Mouse (Mus musculus): ENCODE results near the gene Tnfaip2.

Gene Tnfaip2

DNA sequence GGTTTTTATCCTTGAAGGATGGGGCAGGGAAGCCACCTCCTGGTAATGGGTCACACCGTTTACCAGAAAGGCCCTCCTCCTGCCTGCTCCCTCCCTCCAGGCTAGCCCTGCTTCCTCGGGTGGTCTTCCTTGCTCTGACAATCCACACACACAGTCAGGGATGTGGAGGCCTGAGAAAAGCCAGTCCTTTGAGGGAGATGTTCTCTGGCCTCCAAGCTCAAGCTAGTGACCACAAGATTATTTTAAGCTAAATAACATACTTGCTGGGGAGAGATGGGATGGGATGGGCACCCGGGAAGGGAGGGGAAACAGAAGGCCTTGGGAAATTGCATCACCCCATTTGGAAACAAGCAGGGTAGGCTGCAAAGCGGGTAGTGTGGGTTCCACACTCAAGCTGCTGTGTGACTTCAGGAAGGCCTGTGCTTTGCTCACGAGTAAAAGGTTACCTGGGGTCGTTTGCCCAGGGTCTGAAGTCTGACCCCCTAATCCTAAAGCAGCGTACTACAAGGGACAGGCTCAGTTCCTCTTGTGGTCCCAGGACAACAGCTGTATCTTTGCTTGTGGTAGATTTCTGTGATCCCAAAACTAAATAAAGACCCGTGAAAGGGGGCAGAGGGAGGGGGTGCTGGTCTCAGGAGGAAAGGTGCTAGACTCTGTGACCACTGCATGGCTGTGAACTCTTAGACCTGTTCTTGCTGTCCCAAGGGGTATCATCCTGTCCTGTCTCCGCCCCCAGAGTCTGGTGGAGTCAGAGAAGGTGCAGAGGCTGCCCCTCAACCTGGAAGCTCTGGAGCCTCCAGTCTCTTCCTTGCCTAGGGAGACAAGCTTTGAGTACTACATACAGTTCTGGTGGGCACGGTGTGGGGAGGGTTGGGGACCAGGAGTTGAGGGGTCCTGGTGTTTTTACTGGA lies 1.9 kb downstream of the Tnfaip2 start:
- in situ Hi-C loops (cut with MseI, MboI) = no loop called here

DNA sequence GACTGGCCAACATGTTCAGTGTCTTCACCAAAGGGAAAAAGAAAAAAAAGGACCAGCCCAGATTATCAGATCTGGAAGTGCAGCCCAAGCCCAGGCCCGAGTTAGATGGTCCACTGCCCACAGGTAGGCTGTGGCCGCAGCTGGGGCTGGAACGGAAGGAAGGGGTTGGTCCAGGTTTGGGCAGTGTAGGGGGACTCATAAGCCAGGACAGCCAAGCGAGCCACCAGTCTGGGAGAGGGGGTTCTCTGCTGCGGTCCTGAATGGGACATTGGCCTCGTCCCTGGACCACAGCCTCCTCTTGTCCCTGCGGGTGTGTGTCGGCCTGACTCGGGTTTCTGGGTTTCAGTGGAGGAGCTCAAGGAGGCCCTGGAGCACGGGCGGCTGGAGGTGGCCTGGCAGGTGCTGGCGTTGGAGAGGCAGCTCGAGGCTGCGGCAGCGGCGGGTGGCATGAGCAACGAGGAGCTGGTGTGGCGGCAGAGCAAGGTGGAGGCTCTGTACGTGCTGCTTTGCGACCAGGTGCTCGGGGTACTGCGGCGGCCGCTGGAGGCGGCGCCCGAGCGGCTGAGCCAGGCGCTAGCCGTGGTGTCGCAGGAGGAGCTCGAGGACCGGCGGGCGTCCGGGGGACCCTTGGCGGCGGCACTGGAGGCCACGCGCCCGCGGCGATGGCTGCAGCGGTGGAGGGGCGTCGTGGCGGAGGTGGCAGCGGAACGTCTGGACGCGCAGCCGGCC lies 3.1 kb downstream of the Tnfaip2 start:
- in situ Hi-C loops (cut with MseI, MboI) = no loop called here

DNA sequence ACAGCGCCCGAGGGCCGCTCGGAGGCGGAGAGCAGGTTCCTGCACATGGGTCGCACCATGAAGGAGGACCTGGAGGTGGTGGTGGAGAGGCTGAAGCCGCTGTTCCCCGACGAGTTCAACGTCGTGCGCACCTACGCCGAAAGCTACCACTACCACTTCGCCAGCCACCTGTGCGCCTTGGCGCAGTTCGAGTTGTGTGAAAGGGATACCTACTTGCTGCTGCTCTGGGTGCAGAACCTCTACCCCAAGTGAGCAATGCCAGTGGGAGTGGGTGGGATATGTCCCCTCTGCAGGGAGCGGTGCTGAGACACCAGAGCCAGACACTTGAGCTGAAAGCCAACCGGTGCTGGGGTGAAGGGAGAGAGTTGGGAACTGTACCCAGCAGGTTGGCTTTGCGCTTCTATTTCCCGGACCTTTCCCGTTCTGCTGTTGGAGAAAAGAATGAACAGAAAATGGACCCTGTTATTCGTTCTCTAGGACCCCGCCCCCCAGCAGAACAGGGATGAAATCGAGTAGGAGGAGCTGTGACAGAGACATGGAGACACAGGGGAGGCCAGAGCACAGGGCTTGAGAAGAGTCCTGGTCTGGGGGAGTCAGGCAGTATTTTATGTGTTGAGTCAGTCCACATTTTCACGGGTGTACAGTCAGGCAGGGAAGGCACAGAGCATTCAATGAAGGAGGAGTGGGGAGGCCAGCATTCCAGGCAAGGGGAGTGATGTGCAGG lies 3.8 kb downstream of the Tnfaip2 start:
- in situ Hi-C loops (cut with MseI, MboI) = no loop called here

DNA sequence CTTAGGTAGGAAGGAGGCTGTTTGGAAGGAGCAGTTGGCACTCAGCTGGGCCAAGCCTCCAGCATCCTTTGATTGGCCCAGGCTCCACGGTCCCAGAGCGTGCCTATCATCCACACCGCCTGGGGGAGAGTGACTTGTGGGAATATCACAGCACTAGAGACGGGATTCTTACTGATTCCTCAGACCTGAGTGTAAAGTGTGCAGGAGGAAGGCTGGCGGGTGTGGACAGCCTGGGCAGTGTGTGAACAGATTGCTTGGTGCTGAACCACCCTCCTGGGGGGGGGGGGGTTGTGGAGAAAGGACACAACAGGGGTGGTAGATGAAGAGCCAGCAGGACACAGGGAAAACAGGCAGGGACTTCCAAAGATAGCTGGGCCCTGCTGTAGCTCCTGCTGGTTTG lies 4.5 kb downstream of the Tnfaip2 start:
- in situ Hi-C loops (cut with MseI, MboI) = no loop called here

DNA sequence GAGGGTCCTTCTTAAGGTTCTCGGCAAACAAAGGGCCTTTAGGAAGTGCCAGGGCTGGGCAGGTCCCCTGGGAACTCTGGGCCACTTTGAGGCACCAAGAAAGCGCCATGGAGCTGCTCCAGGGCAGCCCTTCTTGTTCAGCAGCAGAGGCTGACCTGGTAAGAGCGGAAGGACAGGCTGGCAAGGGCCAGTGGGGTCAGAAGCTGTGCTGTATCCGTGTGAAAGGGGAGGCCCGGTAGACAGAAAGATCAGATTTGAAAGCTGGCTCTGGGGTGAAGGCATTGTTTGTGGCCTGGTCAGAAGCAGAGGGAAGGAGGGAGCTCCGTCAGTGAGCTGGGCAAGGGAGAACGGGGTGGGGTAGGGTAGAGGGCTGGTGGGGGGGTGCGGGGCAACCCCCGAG lies 5.1 kb downstream of the Tnfaip2 start:
- in situ Hi-C loops (cut with MseI, MboI) = no loop called here

DNA sequence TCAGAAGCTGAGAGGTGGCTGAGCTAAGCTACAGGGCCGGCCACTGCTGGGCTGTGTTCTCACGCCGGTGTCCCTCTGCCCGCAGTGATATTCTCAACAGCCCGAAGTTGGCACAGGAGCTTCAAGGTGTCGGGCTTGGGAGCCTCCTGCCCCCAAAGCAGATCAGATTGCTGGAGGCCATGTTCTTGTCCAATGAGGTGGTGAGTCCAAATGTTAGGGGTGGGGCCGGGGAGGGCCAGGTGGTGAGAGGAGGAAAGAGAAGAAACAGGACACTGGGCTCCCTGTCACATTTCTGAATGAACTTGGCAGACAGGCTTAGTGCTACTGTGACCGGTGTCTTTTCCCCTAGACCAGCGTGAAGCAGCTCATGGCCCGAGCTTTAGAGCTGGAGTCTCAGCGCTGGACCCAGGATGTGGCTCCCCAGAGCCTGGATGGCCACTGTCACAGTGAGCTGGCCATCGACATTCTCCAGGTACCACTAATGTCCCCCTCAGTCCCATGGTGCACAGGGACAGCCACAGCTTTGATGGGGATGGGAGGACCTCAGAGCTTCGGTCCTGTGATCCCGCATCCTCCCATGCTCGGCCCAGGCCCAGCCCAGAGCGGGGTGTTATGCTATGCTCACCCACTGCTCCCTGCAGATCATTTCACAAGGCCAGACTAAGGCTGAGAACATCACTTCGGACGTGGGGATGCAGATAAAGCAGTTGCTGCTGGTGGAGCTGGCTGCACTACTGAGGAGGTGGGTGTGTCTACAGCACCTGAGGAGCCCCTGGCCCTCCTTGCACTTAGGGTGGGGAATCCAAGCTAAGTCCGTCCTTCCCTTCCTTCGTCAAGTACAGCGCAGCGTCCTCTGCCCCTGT lies 5.9 kb downstream of the Tnfaip2 start:
- in situ Hi-C loops (cut with MseI, MboI) = no loop called here

DNA sequence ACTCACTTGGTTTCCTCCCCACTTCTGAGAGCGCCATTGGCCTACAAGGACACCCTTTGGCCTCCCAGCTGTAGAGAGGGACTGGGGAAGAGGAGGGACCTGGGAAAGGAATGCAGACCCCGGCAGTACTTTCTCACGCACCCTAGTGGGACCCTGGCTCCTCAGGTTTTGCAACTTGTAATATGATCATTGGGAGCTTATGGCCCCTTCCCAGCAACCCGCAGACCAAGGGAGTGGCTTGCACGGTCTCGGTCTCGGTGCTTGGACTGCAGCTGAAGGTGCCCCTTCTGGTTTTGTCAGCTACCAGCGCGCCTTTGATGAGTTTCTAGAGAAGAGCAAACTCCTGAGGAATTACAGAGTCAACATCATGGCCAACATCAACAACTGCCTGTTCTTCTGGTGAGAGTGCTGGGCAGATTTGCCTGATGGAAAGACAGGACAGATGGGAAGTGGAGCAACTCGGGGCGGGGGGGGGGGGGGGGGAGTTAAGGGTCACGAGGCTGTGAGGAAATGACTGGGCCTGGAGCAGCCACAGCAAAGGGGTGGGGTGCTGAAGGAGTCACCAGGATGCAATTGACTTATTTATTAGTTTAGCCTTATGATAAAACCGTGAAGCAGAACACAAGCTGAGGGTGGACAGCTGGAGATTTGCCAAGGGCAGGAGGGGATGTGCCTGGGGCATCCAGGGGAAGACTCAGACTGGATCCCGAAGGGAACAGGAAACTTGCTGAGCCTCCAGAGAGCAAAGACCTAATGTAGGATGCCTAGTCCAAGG lies 6.8 kb downstream of the Tnfaip2 start:
- in situ Hi-C loops (cut with MseI, MboI) = no loop called here

DNA sequence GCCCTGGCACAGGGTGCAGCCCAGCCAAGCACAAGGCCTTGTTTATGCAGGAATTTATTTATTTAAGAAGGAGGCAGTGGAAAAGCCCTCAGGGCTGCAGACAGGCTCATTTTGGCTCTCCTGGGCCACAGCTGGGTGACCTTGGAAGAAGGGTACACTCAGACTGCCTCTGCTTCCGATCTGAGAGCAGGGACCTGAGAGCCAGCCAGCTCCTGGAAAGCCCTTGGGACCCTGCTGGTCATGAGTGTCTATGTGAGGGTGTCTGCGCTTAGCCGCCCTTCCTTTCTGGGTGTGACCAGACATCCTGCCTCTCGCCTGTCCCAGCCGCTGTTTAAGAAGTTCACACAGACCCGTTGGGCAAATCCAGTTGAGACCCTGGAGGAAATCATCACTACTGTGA lies 8.1 kb downstream of the Tnfaip2 start:
- in situ Hi-C loops (cut with MseI, MboI) = no loop called here

DNA sequence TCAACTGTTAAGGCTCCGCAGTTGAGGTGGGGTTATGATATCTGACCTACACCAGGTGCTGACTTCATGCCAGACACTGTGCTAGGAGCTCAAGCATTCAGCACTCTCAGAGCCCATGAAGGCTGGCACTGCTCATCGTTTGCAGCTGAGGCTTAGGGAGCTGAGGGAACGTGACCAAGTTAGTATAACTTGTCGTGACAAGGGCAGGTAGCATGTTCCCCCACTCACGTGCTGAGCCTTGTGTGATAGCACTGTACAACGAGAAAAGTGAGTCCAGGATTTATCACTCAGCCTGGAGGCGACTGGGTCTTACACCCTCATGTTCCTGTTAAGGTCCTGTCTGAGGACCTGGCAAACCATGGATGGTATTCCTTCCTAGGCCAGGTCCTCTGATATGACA lies 9.3 kb downstream of the Tnfaip2 start:
- in situ Hi-C loops (cut with MseI, MboI) = no loop called here

DNA sequence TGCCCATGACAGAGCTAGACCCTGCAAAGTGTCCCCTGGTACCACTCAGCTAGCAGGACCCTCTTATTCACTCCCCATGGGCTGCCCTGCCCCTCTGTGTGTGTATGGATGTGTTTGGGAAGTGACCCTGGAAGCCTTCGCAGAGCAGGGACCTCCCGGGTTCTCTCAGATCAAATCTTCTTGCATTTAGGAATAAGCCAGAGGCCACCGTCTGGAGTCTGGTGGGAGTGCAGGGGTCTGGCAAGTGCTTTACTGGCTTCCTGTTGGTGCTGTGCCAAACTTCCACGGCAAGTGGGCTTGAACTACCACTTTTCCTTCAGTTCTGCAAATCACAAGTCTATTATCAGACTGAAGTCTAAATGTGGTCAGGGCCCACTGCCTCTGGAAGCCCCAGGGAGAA lies 11.8 kb downstream of the Tnfaip2 start:
- in situ Hi-C loops (cut with MseI, MboI) = no loop called here

DNA sequence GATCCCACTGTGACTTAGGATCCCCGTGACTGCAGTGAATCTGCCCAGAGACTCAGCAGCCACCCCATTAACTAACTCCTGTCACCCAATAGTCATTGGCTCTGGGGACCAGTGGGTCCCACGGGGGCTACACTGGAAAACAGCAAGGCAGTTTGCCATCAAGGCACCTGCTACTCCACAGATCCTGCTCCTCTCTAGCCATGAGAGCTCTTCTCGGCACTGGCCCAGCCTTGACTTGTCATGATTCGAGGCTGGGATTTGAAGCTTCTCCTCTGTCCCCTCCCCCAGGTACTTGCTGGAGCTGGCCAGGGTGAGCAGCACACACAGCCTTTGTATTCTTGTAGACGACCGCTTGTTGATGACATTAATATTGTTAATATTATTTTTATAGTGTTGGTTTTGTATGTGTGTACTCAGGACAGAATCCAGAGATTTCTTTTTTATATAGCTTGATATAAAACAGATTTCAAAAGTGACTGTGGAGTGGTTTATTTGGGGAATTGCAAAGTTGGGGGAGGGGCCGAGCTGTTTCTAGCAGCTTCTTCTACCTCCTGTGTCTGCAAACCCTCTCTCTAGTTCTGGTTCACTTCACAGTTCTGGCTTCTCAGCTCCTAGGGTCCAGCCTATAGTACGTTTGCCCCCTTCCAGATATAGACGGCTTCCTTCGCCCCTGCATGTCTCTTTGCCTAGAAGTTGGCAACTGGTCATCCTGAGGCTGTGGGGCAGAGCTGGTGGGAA lies 12.4 kb downstream of the Tnfaip2 start:
- in situ Hi-C loops (cut with MseI, MboI) = no loop called here

DNA sequence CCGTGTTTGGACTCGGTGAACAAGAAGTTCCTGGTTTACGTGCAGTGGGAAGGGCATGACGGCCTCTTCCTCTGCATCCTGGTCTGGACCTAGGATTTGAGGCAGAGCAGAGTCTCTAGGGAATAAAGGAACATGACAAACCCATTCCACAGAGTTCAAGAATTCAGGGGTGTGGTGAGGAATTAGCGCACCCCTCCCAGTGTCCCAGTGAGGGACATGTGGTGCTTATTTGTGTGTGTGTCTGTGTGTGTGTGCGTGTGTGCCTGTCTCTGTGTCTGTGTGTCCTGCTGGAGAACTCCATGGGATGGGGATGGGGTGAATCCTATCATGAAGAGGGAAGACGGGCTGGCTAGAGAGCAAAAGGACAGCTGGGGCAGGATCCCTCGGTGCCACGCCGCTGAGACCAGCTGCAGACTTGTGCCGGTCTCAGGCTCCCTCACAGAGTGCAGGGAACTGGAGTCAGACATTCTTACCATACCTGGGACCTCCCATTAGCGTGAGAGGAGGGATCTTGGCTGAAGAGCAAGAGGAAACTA lies 13.1 kb downstream of the Tnfaip2 start:
- in situ Hi-C loops (cut with MseI, MboI) = no loop called here

DNA sequence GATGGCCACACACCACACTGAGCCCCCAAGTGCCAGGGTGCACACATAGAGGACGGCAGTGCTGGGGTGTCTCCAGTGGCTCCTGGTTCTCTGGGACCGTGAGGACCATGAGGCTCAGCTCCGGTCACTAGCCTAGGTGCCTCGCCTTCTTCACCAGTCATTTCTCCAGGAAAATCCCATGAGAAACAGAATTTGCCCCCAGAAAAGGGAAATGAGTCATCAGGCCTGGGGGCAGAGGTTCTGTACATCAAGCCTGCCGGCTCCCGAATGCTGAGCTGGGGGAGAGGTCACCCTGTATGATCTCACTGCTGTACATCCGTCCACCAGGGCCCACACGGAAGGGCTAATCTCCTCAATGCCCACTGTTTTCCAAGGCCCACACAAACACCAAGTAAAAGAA lies 13.6 kb downstream of the Tnfaip2 start:
- in situ Hi-C loops (cut with MseI, MboI) = no loop called here

DNA sequence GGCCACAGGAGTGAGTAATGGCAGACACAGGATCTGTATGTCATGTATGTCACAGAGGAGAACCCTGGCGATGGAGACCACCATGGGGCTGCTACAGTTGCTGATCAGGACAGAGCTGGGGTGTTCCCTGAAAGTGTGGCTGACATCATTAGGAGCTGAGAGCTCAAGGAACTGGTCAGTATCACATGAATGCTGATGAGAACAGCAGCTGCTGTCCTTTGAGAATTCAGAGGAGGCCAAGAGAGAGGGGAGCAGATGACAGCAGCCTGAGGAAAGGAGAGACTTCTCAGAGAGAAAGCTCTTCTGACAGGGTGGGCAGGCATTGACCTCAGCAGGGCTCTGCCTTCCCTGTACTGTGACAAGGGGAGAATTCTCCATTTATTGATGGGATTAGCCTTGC lies 15.5 kb downstream of the Tnfaip2 start:
- in situ Hi-C loops (cut with MseI, MboI) = no loop called here

DNA sequence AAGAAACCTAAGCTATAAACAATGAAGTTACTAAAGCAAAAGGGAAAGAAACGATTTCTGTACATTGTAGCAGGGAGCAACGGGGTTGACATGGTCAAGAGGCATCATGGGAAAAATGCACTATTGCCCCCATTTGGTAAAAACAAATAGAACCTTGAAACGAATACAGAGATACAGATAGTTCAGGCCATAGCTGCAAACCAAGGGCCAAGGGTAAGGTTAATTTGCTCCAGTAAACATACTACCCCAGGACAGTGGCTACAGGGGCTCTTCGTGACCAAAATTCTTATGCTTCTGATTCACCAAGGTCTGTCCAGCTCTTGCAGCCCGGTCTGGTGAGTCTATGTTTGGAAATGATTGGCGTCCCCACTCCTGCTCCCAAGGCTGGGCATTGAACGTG lies 21.3 kb downstream of the Tnfaip2 start:
- in situ Hi-C loops (cut with MseI, MboI) = loop anchor here (5.0 kb wide), 2 partner anchors 36 to 41 kb away; no protein-coding TSS in a partner anchor

DNA sequence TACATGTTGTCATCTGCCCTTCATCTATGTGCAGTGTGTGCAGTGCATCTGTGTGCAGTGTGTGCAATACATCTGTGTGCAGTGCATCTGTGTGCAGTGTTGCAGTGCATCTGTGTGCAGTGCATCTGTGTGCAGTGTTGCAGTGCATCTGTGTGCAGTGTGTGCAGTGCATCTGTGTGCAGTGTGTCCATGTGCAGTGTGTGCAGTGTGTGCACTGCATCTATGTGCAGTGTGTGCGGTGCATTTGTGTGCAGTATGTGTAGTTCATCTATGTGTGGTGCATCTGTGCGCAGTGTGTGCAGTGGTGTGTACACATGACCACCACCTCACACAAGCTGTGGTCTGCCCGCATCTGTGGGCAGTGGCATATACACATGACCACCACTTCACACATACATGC lies 24.1 kb downstream of the Tnfaip2 start:
- in situ Hi-C loops (cut with MseI, MboI) = no loop called here

DNA sequence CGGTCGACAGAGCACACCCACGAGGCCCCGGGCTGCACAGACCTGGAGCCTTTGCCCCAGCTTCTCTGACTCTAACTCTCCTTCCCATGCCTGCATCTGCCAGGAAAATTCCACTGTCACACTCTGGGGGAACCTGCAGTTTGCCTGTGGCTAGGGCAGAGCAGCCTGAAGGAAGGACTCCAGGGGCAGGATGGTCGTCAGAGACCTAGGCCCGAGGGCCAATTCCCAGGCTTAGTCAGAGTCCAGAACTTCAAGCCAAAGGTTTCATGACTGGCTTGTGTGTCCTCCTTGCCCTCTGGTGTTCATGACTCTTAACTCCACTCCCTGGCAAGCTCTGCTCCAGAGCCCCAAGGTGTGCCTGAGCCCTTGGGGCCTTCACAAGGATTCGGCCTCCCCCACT lies 25.9 kb downstream of the Tnfaip2 start:
- in situ Hi-C loops (cut with MseI, MboI) = no loop called here

DNA sequence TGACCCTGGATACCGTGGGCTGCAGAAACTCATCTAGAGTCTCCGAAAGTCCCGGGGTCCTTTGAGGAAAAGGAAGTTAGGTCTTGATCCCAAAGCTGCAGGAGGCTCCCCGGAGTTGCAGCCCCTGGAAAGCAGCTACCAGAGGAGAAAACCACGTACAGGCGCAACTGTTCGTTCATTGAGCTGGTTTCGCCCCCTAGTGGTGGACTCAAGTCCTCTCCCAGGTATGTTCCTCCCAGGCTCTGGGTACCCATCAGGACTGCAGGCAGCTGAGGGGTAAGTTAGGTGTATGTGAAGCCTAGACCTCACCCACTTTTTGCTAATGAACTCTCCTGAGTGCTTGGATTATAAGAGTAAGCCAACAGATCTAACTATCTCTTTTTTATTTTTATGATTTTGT lies 27.2 kb downstream of the Tnfaip2 start:
- in situ Hi-C loops (cut with MseI, MboI) = no loop called here

DNA sequence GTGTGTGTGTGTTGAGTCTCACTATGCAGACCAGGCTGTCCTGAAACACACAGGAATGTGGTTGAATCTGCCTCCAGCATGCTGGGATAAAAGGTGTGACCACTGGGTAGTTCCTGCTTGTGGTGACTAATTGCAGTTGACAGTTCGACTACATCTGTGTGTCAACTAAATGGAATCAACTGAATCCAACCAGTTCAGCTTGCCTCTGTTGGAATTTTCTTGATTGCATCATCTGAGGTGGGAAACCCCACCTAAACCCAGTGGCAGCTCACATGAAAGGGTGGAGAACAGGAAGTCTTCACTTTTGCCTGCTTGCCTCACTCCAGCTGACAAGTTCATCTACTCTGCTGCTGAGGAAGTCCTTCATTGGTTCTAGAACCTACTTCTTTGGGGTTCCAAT lies 28.9 kb downstream of the Tnfaip2 start:
- in situ Hi-C loops (cut with MseI, MboI) = no loop called here

DNA sequence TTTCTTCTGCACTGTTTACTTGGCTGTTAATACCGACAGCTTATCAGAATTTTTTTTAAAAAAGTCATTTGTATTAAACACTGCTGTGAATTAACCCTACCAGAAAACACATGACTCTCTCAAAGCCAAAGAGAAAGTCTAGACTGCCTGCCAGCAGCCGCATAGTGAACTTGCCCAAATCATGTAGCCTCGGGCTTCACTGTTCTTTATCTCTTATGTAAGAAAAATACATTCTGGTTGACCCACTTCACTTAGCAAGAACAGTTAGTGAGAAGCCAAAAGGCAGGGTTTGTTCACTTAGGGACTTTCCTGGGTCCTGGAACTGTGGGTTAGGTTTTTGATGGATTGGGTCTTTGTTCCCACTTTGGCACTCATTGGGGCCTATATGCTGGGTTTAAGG lies 29.5 kb downstream of the Tnfaip2 start:
- in situ Hi-C loops (cut with MseI, MboI) = no loop called here

Measured in mouse trophoblast stem cell (cell line).